Mouse (Mus musculus) brown adipose tissue, adult 24 weeks (tissue): ENCODE measurements around the gene Wdr26. TPM values are rescaled to one million over a fixed set of nuclear protein-coding genes. Genes with fewer than 3 reads are reported as not detected.

ENCODE experiments used
- polyA plus RNA-seq: library from polyadenylated mRNA; stranded (reverse); fragments of >200 nt; gene quantifications from 2 replicates; pipeline ENCODE4 v1.2.4, GENCODE M21; 2012; ENCODE audit not compliant: missing spikeins, insufficient read depth, insufficient read length

The Wdr26 gene
- polyA plus RNA-seq, 1 experiment = 55.5 TPM

Other genes starting within 250 kb of the Wdr26 start
- gene Ephx1, start 191.1 kb downstream of the Wdr26 start, polyA plus RNA-seq = 27.4 and 27.8 TPM in 2 replicates
- gene 9130409I23Rik, start 160.8 kb downstream of the Wdr26 start, polyA plus RNA-seq = not detected in 2 replicates
- 7.9 and 8.2 TPM in 2 replicates for gene Nvl, start 67.8 kb downstream of the Wdr26 start, polyA plus RNA-seq
- 62.6 and 71.8 TPM in 2 replicates for gene Cnih4, start 67.3 kb downstream of the Wdr26 start, polyA plus RNA-seq
- not detected in 2 replicates for gene Cnih3, start 140.6 kb upstream of the Wdr26 start, polyA plus RNA-seq